Mouse (Mus musculus): ENCODE measurements around the gene Hspd1.

DNA sequence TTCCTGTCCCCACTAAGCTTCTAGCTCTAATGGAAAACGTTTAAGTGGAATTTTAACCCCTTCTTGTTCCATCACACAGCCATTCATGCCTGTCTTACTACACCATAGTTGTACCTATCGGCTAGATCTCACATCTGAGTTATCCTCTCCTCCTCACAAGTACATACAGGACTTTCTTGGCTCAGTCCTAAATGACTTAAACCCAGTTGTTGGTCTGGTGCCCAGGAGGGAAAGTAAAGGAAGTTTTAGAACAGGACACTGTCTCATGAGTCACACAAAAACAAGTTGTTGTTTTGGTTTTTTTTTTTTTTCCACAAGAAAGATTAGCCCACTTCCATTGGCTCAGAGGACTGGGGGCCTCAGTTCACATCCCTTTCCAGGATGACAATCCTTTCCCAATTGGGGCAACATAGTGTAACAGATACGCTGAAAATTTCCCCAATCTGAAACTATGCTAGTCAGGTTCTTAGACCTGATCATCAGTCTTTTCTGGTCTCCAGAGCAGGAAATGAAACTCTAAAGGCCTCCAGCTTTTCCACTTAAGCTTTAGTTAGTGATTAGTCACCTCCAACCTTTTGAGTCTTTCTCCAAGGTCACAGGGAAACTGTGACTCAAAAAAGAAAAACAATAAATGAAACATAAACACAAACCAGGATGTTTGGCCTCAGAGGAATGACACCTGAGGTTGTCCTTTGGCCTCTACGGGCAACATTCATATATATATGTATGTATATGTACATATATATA, 39.0 kb downstream of the Hspd1 start:
- no peak for TF ChIP-seq CTCF (IDR thresholded peaks at IDR 0.05; ENCODE audit: insufficient read depth, low read length)
- no peak for TF ChIP-seq POLR2A (IDR thresholded peaks at IDR 0.05; ENCODE audit: borderline replicate concordance, extremely low read depth, low read depth, low read length)

Data from lung, adult 2 months (tissue).